Mouse (Mus musculus) ES-E14 (cell line): ENCODE measurements at regions not wholly inside any gene's neighbourhood (a gene's known extent, or its start where the extent isn't known, plus 50 kb on each side); places are given as distances from the start of the nearest gene placed in this dataset.

Experiments
- DNase-seq: peaks from one replicate; pipeline ENCODE4 v3.0.0-alpha.2; 2013; ENCODE audit warnings: low read depth, low spot score
- H3K27ac ChIP-seq: 2 replicates; pipeline ENCODE4 v1.5.1; 2012; ENCODE audit warnings: low read depth, mild to moderate bottlenecking, low read length, moderate library complexity, mixed read lengths; ENCODE audit not compliant: poor library complexity, insufficient read depth, severe bottlenecking
- H3K36me3 ChIP-seq: 2 replicates; pipeline ENCODE4 v1.6.1; 2012; ENCODE audit warnings: mild to moderate bottlenecking, low read length, moderate library complexity, mixed read lengths; ENCODE audit not compliant: control insufficient read depth, poor library complexity, insufficient read depth, severe bottlenecking
- H3K4me1 ChIP-seq, 2 experiments: fragments of 150-350 bp in 1 of 2; sonication (generic) in 1 of 2; 2 replicates each; pipeline ENCODE4 v1.6.1; 2012; ENCODE audit warnings: low read length in 2 of 2, mild to moderate bottlenecking in 1 of 2, mixed read lengths in 1 of 2; ENCODE audit not compliant: control insufficient read depth in 2 of 2, insufficient read depth in 2 of 2, poor library complexity in 1 of 2
- H3K4me3 ChIP-seq, 2 experiments: fragments of 150-350 bp in 1 of 2; sonication (generic) in 1 of 2; 2 replicates each; pipeline ENCODE4 v1.5.1; 2012; ENCODE audit warnings: low read length in 2 of 2, low read depth in 1 of 2, mild to moderate bottlenecking in 1 of 2, mixed read lengths in 1 of 2; ENCODE audit not compliant: insufficient read depth in 1 of 2, poor library complexity in 1 of 2, severe bottlenecking in 1 of 2
- H3K9ac ChIP-seq: 2 replicates; pipeline ENCODE4 v1.6.1; 2012; ENCODE audit warnings: low read depth, mild to moderate bottlenecking, low read length, mixed read lengths; ENCODE audit not compliant: poor library complexity, insufficient read depth, severe bottlenecking
- H3K9me3 ChIP-seq: fragments of 150-350 bp; sonication (generic); 2 replicates; pipeline ENCODE4 v1.6.1; 2012; ENCODE audit warnings: low read depth, mild to moderate bottlenecking, low read length; ENCODE audit not compliant: control insufficient read depth, insufficient read depth
- CHD2 ChIP-seq: IDR thresholded peaks from 2 replicates; pipeline ENCODE4 v1.6.1; 2014; ENCODE audit warnings: mild to moderate bottlenecking, low read depth, low read length, inconsistent platforms
- HCFC1 ChIP-seq: IDR thresholded peaks from 2 replicates; pipeline ENCODE4 v1.6.1; 2012; ENCODE audit warnings: low read length, inconsistent platforms, borderline replicate concordance; ENCODE audit not compliant: insufficient read depth
- MAFK ChIP-seq: IDR thresholded peaks from 2 replicates; pipeline ENCODE4 v1.6.1; 2014; ENCODE audit warnings: mild to moderate bottlenecking, low read depth, low read length, inconsistent platforms; ENCODE audit not compliant: insufficient read depth
- ZC3H11A ChIP-seq: IDR thresholded peaks from 2 replicates; pipeline ENCODE4 v1.6.1; 2012; ENCODE audit warnings: low read depth, mild to moderate bottlenecking, inconsistent platforms, low read length, borderline replicate concordance
- ZNF384 ChIP-seq: IDR thresholded peaks from 2 replicates; pipeline ENCODE4 v1.6.1; 2012; ENCODE audit warnings: low read depth, low read length, inconsistent platforms
- in situ Hi-C, 2 experiments: fragments of 600-800 bp; cut with MboI; formaldehyde crosslinking; loops; one replicate each; pipeline ENCODE4 v1.15.1; 2025; ENCODE audit warnings: low sequenced_read_pairs in 2 of 2, inconsistent platforms in 1 of 2; ENCODE audit not compliant: unreplicated experiment in 2 of 2

DNA sequence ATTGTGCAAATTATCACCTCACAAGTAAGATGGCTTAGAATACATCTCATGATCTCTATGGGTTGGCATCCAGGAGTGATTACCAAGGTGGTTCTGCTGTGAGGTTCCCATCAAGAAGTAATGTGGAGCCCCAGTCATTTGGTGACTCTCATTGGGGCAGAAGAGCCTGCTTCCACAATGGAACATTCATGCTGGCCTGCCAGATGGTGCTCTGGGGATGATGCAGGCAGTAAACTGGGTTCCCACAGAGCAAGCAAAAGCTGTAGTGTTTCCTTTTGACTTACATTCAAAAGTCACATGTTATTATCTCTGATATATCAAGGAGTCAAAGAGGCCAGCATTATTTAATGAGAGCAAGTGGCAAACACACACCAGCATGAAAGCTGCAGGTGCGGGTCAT, 360.4 kb downstream of the Pik3r1 start:
- Histone ChIP-seq H3K9ac (no peak overlapping the region), H3K9me3 (no peaks in the 10 kb centered on the region), H3K4me1 (no peaks in the 10 kb centered on the region), H3K27ac (no peak overlapping the region), H3K36me3 (no peaks in the 10 kb centered on the region), H3K4me3 (no peak overlapping the region)
- in situ Hi-C loops = no loop called here
- no peak for TF ChIP-seq MAFK
- TF ChIP-seq CHD2 = no peak
- no peak for TF ChIP-seq ZNF384
- TF ChIP-seq HCFC1 = no peak
- no peak for DNase-seq

- no peaks in the 10 kb centered on the region for H3K36me3 ChIP-seq
- in situ Hi-C loops = no loop called here
- no peak for TF ChIP-seq ZNF384
- no peaks in the 10 kb centered on the region for H3K4me1 ChIP-seq
- H3K27ac ChIP-seq = no peak overlapping the region
- H3K4me3 ChIP-seq = no peak overlapping the region
- H3K9me3 ChIP-seq = no peaks in the 10 kb centered on the region
- DNase-seq = no peak
- no peak overlapping the region for H3K9ac ChIP-seq
Measured at GRCm38 (mm10) chr13:101373581-101374189, 394.3 kb downstream of the Pik3r1 start.

DNA sequence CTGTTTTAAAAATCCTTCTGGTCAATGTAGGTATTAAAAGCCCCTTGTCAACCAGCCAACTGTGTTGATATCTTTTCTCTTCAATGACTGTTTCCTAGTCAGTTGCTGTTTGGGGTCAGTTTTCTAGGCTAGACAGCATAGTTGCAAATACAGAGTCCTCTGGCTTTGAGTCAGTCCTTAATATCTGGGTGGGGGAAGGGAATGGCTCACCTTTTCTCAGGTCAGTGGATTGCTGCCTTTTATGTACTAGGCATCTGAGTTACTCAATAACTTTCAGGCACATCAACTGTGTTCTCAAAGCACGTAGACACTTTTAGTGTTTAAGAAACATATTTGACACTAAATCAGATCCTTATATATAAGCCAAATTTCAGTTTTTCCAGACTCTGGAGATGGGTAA, 396.1 kb downstream of the Pik3r1 start:
- in situ Hi-C loops = no loop called here
- Histone ChIP-seq H3K4me3 (no peak overlapping the region), H3K9ac (no peak overlapping the region), H3K36me3 (no peaks in the 10 kb centered on the region), H3K4me1 (no peaks in the 10 kb centered on the region), H3K9me3 (no peaks in the 10 kb centered on the region), H3K27ac (no peak overlapping the region)
- TF ChIP-seq ZNF384 (no peak), HCFC1 (no peak), CHD2 (no peak), ZC3H11A (no peak), MAFK (no peak)
- DNase-seq = no peak

DNA sequence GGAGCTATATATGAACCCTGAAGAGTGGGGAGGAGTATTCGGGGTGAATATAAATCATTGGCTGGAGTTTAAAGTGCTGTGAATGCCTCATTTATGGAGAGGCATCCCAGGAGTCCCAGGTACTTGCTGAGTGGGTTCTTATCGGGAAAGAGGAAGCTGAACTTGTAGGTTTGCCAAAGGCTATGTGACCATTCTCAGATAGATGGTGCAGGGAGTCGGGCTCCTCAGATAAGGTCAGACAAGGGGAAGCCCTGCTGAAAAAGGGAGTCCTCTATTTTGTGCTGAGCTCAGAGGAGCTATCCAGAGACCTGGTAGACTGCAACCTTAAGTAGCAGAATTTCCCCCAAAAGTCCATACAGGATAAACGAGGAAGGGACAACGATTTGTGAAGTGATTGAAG, 399.8 kb downstream of the Pik3r1 start:
- H3K36me3 ChIP-seq = no peaks in the 10 kb centered on the region
- H3K4me3 ChIP-seq = no peak overlapping the region
- H3K27ac ChIP-seq = no peak overlapping the region
- no peak for DNase-seq
- in situ Hi-C loops = no loop called here
- no peak overlapping the region for H3K9ac ChIP-seq
- TF ChIP-seq MAFK (no peak), ZC3H11A (no peak), CHD2 (no peak), ZNF384 (no peak), HCFC1 (no peak)
- no peaks in the 10 kb centered on the region for H3K9me3 ChIP-seq
- no peaks in the 10 kb centered on the region for H3K4me1 ChIP-seq

DNA sequence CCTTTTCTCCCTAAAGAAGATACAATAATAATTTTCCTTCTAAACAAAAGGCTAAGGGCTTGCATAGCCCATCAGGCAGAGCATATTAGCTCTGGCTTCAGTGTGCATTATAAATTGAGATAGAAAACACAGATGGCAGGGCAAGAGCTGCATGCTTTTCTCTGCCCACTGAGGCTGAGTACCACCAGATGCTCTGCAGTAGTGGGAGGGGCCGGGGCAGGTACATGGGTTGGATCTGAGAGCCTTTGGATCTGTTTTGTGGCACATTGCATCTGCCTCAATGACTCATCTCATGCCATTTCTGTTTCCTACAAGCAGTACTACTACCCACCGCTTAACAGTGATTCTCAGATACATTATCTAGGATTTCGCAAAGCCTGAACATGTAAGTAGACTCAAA, 412.7 kb downstream of the Pik3r1 start:
- no peak for TF ChIP-seq CHD2
- no peak for TF ChIP-seq ZC3H11A
- no peak for TF ChIP-seq HCFC1
- TF ChIP-seq MAFK = no peak
- no peak for TF ChIP-seq ZNF384
- no peak for DNase-seq
- Histone ChIP-seq H3K9ac (no peak overlapping the region), H3K36me3 (no peaks in the 10 kb centered on the region), H3K4me1 (no peaks in the 10 kb centered on the region), H3K4me3 (no peak overlapping the region), H3K9me3 (no peaks in the 10 kb centered on the region), H3K27ac (no peak overlapping the region)
- in situ Hi-C loops = no loop called here
